Mouse (Mus musculus) retina, adult 2 months (tissue): ENCODE results near the gene Tm7sf2.

Experiments used
- DNase-seq: peaks from one replicate; pipeline ENCODE4 v3.0.0-alpha.2; 2012; ENCODE audit warnings: low read depth, low spot score

Tm7sf2 gene

GRCm38 (mm10) chr19:6069851-6070250, 1.7 kb upstream of the Tm7sf2 start:
- DNase-seq: no peak

- no peak for DNase-seq
Observed at GRCm38 (mm10) chr19:6068951-6069350, 778 bp upstream of the Tm7sf2 start.

GRCm38 (mm10) chr19:6067011-6067723, 1.0 kb downstream of the Tm7sf2 start:
- DNase-seq: no peak

GRCm38 (mm10) chr19:6066571-6066970, 1.6 kb downstream of the Tm7sf2 start:
- no peak for DNase-seq

GRCm38 (mm10) chr19:6063081-6063480, 5.1 kb downstream of the Tm7sf2 start:
- DNase-seq: no peak

GRCm38 (mm10) chr19:6062418-6062817, 5.8 kb downstream of the Tm7sf2 start:
- no peak for DNase-seq

- DNase-seq: no peak
Observed at GRCm38 (mm10) chr19:6061641-6062302, 6.4 kb downstream of the Tm7sf2 start.

GRCm38 (mm10) chr19:6061021-6061533, 7.1 kb downstream of the Tm7sf2 start, which contains the start of gene Znhit2:
TSS of gene Znhit2 (plus strand) at chr19:6061192.
- peak; percentile 77 for DNase-seq

GRCm38 (mm10) chr19:6058966-6059365, 9.2 kb downstream of the Tm7sf2 start:
- DNase-seq: no peak

- DNase-seq: no peak
Observed at GRCm38 (mm10) chr19:6058513-6058912, 9.7 kb downstream of the Tm7sf2 start.

GRCm38 (mm10) chr19:6057313-6058096, 10.7 kb downstream of the Tm7sf2 start, which contains the start of the genes Mrpl49 and Fau:
TSS of gene Mrpl49 (minus strand) at chr19:6057785.
TSS of gene Fau (plus strand) at chr19:6057844.
- peak; percentile 97 for DNase-seq

GRCm38 (mm10) chr19:6056696-6057095, 11.5 kb downstream of the Tm7sf2 start:
- DNase-seq: no peak

GRCm38 (mm10) chr19:6054296-6054695, 13.9 kb downstream of the Tm7sf2 start:
- DNase-seq: no peak

GRCm38 (mm10) chr19:6052516-6052915, 15.7 kb downstream of the Tm7sf2 start:
- DNase-seq: no peak

GRCm38 (mm10) chr19:6048681-6049410, 19.3 kb downstream of the Tm7sf2 start:
- DNase-seq: no peak

GRCm38 (mm10) chr19:6047899-6048166, 20.3 kb downstream of the Tm7sf2 start:
- DNase-seq: no peak

GRCm38 (mm10) chr19:6047154-6047898, 20.8 kb downstream of the Tm7sf2 start:
- no peak for DNase-seq

- peak; percentile 87 for DNase-seq
Observed at GRCm38 (mm10) chr19:6046294-6047153, 21.6 kb downstream of the Tm7sf2 start, which contains the start of gene Syvn1. TSS of gene Syvn1 (plus strand) at chr19:6046576.

GRCm38 (mm10) chr19:6045366-6046293, 22.5 kb downstream of the Tm7sf2 start:
- DNase-seq: no peak
